Mouse (Mus musculus) MEL-GATA-1-ER (cell line): Measurements from ENCODE around the gene Kdelr3.

Experiments used
- DNase-seq: peaks from one replicate; pipeline ENCODE4 v3.0.0-alpha.2; 2012; ENCODE audit warnings: low read depth; ENCODE audit errors: extremely low read depth

Gene Kdelr3

DNA sequence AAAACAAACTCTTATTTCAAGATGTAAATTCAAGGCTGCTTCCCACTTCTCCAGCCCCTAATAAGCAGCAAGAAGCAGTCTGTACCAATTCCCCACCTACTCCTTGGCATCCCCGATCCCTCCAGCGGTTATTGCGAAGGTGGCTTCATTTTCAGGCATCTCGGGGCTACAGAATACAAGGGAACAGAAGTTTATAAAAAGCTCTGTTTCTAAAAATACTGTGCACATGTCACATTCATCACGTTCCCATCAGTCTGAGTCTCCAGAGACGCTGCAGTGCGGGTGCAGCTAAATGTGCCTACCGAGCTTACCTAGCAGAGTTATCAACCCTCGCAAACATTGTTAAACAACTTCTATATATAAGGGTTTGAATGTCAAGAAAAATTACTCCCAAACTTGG lies 46.2 kb downstream of the Kdelr3 start:
- DNase-seq = no peak

DNA sequence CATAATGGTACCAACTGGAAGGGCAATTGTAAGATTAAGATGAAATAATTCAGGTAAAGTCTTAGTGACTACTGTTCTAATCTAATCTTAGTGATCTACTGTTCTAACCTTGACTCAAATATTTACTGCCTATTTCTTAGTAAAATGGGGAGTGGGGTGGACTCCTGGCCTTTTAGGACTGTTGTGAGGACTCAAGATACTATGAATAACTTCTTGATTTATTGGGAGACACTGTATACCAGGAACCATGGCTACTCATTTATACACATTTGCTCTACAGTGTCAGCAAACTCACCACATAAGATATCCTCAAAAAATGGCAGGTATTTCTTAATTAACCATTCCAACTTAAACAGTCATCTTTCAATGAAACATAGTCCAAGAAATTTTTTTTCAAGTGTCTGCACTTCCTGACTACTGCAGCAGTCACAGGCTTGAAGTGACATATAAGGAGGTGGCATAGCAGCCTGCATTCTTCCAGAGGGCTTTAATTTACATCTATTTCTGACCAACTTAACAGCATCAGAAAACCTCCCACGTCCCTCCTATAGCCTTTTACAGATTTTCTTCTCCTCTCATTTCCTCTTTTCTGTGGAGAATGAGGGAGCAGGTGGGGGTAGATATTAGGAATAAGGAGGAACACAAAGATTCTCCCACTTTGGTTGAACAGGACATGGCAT lies 59.5 kb downstream of the Kdelr3 start:
- no peak for DNase-seq

DNA sequence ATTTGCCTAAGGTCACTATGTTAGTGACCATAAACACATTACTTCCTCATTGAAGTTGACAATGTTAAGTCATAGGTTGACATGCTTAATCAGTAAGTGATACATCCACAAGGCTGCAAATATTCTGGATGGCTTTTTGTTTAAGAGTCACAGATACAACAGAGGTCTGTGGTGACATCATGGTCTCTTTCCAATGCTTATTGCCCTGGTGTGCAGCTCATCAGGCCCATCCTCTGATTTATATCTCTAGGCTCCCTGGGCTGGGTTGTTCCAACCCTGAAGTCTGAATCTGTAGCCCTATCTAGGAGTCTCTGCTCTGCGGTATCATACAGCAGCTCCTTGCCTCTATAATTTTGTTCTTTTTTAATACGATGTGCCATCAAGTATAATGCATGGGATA lies 60.7 kb downstream of the Kdelr3 start:
- no peak for DNase-seq
